Mouse (Mus musculus) fat pad, adult 2 months (tissue): Measurements from ENCODE around the gene Olfr222.
"Not testable (repeated sequence)": the region's sequence is repeated elsewhere in the genome, so short reads cannot be mapped to it uniquely, and the experiment has no call there.

Experiments used
- DNase-seq: peaks from one replicate; pipeline ENCODE4 v3.0.0-alpha.2; 2011; ENCODE audit warnings: low read depth, low spot score; ENCODE audit errors: extremely low read depth

The Olfr222 gene

DNA sequence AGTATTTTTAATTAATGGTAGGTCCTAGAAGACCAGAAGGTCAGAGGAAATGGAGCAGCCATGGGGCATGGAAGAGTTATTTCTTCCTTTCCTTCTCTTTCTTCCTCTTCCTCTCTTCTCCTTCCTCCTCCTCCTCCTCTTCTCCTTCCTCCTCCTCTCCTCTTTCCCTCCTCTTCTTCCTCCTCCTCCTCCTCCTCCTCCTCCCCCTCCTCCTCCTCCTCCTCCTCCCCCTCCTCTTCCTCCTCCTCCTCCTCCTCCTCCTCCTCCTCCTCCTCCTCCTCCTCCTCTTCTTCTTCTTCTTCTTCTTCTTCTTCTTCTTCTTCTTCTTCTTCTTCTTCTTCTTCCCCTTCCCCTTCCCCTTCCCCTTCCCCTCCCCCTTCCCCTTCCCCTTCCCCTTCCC, at the start of gene Olfr222:
TSS of gene Olfr222 (minus strand) at position 101 of the 400 bp plus-strand sequence.
- not testable (repeated sequence) for DNase-seq

GRCm38 (mm10) chr11:59624017-59624630, 48.1 kb upstream of the Olfr222 start:
- no peak for DNase-seq

GRCm38 (mm10) chr11:59622214-59622613, 46.2 kb upstream of the Olfr222 start:
- DNase-seq: no peak

GRCm38 (mm10) chr11:59616986-59617385, 41.0 kb upstream of the Olfr222 start:
- not testable (repeated sequence) for DNase-seq

DNA sequence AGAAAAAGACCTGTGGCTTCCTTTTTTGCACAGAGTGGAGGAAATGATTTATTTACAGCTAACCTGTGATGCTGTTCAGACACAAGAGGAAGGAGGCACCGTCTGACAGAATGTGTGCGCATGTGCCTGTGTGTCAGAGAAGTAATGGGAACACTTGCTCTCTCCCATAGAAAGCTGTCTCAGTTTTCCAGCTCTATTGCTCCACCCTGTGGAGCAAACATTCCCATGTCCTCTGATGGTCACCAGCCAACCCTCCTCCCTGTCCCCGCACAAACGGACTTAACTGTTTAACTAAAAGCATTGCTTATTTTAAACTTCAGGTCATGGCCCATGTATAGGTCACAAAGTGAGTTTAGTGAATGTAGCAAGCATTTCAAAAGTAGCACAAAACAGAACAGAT, 38.1 kb upstream of the Olfr222 start:
- no peak for DNase-seq

- no peak for DNase-seq
These were observed 35.6 kb upstream of the Olfr222 start for GRCm38 (mm10) chr11:59611646-59612045.

DNA sequence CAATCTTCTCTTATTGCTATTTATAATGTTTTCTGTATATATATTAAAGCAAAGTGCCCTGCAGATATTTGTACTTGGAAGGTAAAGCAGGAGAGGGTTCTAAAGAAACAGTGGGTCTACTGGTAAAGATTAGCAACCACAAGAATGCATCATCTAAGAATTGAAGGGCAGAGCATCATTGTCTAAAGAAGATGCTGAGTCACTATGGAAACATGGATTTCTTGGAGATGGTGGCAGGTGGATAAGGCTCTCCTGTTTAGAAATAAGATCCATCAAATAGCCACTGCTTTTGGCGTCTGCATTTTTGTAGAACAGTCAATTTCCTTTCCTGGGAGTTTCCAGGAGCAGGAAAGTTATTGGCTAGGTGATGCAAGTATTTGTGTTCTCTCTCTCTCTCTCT, 26.3 kb upstream of the Olfr222 start:
- DNase-seq: no peak

- DNase-seq: no peak
These were observed 24.8 kb upstream of the Olfr222 start for GRCm38 (mm10) chr11:59600872-59601271.

DNA sequence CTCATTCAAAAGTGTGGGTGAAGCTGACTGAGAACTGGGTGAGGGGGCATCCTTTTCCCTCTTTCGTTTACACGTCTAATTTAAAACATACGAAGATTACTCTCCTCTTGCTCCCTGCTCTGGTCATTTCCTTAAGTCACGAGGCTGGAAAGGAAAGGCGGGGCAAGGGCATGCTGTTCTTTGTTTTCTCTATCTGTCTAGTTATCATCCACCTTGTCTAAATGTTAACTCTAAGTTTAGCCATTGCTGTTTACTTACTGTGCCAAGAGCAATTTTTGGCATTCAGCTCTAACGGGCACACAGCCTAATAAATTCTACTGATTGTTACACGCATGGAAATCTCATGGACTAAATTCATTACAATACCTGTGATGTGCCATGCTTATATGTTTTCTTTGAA, 23.2 kb upstream of the Olfr222 start:
- DNase-seq: no peak

DNA sequence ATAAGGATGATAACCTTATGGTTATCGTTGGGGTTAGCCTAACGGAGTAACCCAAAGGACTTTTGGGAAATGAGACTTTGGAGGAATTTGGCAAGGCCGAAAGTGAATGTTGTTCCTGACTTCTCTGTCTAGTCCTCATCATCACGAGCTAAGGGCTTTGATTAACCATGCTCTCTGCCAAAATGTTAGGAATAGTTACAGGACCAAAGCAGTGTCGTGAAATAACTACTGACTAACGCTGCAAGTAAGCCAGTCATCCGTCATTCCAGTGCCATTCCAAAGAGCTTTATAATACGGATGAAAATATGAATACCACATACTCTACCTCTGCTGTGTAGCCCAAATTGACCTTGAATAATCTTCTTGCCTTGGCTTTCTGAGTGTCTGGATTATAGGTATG, 20.9 kb upstream of the Olfr222 start:
- no peak for DNase-seq

GRCm38 (mm10) chr11:59596091-59596490, 20.1 kb upstream of the Olfr222 start:
- no peak for DNase-seq

GRCm38 (mm10) chr11:59593189-59593588, 17.2 kb upstream of the Olfr222 start, which contains the start of gene Olfr223:
Olfr223 (minus strand) TSS chr11:59593289.
- no peak for DNase-seq

- no peak for DNase-seq
These were observed 13.5 kb upstream of the Olfr222 start for GRCm38 (mm10) chr11:59589496-59589895.

- no peak for DNase-seq
These were observed 8.5 kb upstream of the Olfr222 start for GRCm38 (mm10) chr11:59584539-59584938.

GRCm38 (mm10) chr11:59575726-59576125, 309 bp downstream of the Olfr222 start:
- DNase-seq: no peak

DNA sequence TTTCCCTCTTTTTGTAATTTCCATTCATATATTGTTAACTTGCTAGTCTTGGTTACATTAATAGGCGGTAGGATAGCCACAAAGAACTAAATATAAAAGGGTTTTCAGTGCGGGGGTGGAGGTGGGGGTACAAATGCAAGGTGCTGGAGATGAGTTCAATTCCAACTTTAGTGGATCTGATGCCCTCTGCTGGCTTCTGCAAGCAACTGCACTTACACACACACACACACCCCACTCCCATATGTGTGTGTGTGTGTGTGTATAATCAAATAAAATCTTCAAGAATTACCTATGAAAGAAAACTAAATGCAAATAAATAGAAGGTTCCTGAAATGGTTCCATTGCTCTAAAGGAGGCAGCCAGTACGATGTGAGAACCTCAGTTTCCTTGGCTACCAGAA, 6.7 kb downstream of the Olfr222 start:
- no peak for DNase-seq

- no peak for DNase-seq
These were observed 13.2 kb downstream of the Olfr222 start for GRCm38 (mm10) chr11:59562837-59563236.

DNA sequence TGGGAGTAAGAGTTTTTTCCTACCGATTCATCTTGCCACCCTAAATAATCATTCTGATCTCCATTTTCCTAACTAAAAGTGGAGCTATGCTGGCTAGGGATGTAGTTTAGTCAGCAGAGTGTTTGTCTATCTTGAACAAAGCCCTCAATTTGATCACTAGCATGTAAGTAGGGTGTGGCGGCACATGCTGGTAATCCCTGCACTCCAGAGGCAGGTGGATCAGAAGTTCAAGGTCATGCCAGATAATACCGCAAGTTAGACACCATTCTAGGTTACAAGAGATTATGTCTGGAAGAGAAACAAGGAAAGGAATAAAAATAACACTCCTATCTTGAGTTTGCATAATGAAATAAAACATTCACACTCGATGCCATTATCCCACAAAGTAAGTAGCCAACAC, 13.7 kb downstream of the Olfr222 start:
- DNase-seq: no peak

GRCm38 (mm10) chr11:59560906-59561305, 15.1 kb downstream of the Olfr222 start:
- DNase-seq: no peak

DNA sequence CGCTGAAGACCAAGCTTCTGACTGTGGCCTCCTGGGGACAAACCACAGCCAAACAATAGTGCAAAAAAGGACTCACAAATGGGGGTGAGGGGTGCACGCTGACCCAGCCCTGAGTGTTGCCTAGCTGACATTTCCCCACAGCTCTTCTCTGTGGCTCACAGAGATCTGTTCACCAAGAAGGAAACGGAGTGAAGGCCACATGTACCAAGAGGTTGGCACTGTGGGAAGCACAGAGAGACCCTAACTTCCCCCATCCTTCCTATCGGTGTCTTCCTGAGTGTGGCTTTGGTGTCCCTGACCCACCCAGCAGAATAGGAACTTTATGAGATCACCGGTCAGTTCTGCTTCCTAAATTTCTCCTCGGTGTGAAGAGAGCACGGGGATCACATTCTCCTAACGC, 21.5 kb downstream of the Olfr222 start:
- DNase-seq: no peak

DNA sequence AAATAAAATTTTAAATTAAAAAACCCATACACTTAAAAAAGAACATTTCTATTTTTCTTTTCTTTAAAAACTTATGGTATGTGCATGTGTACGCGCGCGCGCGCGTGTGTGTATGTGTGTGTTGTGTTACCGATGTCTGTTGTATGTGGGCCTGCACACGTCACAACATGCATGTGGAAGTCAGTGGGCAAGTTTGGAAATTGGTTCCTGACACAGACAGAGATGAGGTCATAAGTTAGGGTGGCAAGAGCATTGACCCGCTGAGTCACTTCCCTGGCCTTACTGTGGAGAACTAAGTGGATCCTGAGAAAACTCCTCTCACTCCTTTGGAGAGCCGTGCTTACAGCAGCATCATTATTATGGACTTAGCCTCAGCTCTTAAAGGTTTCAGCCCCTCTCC, 21.9 kb downstream of the Olfr222 start:
- DNase-seq: no peak

DNA sequence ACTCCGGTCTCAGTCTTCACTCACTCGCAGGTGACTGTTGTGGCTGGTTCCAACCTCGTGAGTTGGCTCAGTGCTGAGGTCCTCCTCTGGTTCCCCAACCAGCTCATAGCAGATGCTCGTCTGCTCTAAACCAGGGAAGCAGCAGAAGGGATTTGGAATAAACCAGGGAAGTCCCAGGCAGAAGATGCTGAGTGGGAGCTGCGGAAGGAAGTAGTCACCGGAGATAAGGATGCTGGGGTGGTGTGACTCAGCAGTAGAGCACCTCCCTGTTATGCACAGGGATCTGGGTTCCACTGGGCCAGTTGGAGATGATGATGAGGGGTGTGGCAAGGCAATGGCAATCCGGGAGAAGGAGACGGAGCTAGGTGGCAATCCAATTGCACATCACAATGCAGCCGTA, 32.0 kb downstream of the Olfr222 start:
- DNase-seq: no peak

- no peak for DNase-seq
These were observed 32.7 kb downstream of the Olfr222 start for GRCm38 (mm10) chr11:59543376-59543775.
